Mouse (Mus musculus) naive thymus-derived CD4-positive, alpha-beta T cell, adult 5 months (primary cell): ENCODE data around the gene Edn3. TPM values are rescaled to one million over a fixed set of nuclear protein-coding genes. Genes with fewer than 3 reads are reported as not detected.

Experiments
- polyA plus RNA-seq: library from polyadenylated mRNA; unstranded; fragments of 100-300 nt; shearing (Covaris generic); gene quantifications from one replicate; pipeline ENCODE4 v1.2.1, GENCODE M21; 2017

The Edn3 gene
- not detected for polyA plus RNA-seq

GRCm38 (mm10) chr2:174760479-174761121 is at the start of gene Edn3:
TSS of gene Edn3 (plus strand) at chr2:174760619.

Other genes with a start within 250 kb of the Edn3 start
- gene Zfp831, start 117.1 kb upstream of the Edn3 start, polyA plus RNA-seq, result 9.9 TPM
- gene Gm14444, start 249.6 kb downstream of the Edn3 start, polyA plus RNA-seq, result not detected